Mouse (Mus musculus) megakaryocyte, embryonic 14.5 days (primary cell): ENCODE data around the gene Mmgt2.
"Not testable (repeated sequence)": the region's sequence is repeated elsewhere in the genome, so short reads cannot be mapped to it uniquely, and the experiment has no call there.

Experiments
- FLI1 ChIP-seq: IDR thresholded peaks from 2 replicates; pipeline ENCODE4 v1.6.1; 2012; ENCODE audit warnings: low read length, inconsistent platforms, mixed read lengths
- GATA1 ChIP-seq: IDR thresholded peaks from 3 replicates; pipeline ENCODE4 v1.6.1; 2012; ENCODE audit warnings: mixed read lengths, low read length, inconsistent platforms, borderline replicate concordance

- TF ChIP-seq GATA1, FLI1: not testable (repeated sequence)
These were observed 1.3 kb downstream of the Mmgt2 start for GRCm38 (mm10) chr11:62649803-62650202.
